Mouse (Mus musculus) layer of hippocampus, postnatal 14 days (tissue): ENCODE measurements at regions not wholly inside any gene's neighbourhood (a gene's known extent, or its start where the extent isn't known, plus 50 kb on each side); places are given as distances from the start of the nearest gene placed in this dataset.

Experiments
- DNase-seq, 2 experiments: peaks; one replicate each; pipeline ENCODE4 v3.0.0; 2021 to 2022; ENCODE audit warnings: low spot score in 2 of 2, mixed read lengths in 1 of 2

GRCm38 (mm10) chr2:50003866-50004265, 62.4 kb upstream of the Lypd6 start:
- no peak for DNase-seq

- no peak for DNase-seq
Observed at GRCm38 (mm10) chr2:50004674-50005527, 61.3 kb upstream of the Lypd6 start.

- DNase-seq: no peak
Observed at GRCm38 (mm10) chr2:50008282-50008681, 57.9 kb upstream of the Lypd6 start.

GRCm38 (mm10) chr2:50010409-50010808, 55.8 kb upstream of the Lypd6 start:
- no peak for DNase-seq

- no peak for DNase-seq
Observed at GRCm38 (mm10) chr2:50012303-50012702, 53.9 kb upstream of the Lypd6 start.

- DNase-seq: peak in 1 of 2 experiments; percentile 33
Observed at GRCm38 (mm10) chr2:50013248-50013647, 53.0 kb upstream of the Lypd6 start.

- DNase-seq: no peak
Observed at GRCm38 (mm10) chr2:50013882-50014281, 52.3 kb upstream of the Lypd6 start.

- DNase-seq: no peak
Observed at GRCm38 (mm10) chr2:50014683-50015082, 51.5 kb upstream of the Lypd6 start.
